Mouse (Mus musculus): Measurements from ENCODE around the gene Polr1d. TPM values are rescaled to one million over a fixed set of nuclear protein-coding genes. Genes with fewer than 3 reads are reported as not detected.

The Polr1d gene
- 100 to 1,000 TPM in 1 of 2 experiments, 10 to 100 TPM in 1; 88.3 to 102 TPM for total RNA-seq (2023)

GRCm38 (mm10) chr5:147076799-147077165 lies at the start of gene Polr1d:
Polr1d (plus strand) TSS chr5:147077050.

DNA sequence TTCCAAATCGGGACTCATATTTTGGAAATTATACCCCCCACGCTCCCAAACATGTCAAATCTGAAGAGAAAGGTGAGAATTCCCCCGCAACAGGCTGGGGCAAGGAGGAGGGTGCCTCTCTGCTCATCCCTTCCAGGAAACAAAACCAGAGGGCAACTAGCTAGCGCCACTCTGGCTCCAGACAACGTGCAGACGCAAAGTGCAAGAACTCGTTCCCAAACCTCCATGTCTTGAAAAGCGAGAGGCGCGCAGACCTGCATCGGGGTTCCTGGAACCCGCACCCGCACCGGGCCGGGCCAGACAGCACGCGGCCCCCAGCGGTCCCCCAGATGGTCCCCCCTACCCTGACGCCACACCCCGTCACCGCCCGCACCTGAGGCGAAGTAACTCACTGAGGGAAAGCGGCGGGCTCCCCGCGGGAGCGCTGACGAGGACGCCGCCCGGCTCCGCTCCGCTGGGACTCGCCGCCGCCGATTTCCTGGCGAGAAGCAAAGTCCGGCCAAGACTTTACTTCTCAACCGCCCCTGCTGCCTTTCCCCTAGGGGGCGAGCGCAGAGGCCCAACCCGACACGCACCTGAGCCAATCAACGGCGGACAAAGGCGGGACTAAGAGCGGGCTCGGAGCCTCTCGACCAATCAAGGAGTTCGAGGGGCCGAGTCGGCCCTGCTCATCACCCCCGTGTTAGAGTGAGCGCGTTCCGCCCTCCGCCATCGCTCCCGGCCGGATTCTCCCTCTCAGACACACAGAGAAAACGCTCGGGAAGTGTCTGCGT lies 638 bp upstream of the Polr1d start, which contains the start of gene Lnx2:
Gene Lnx2, minus strand, starts transcription at position 561 of the 773 bp plus-strand sequence.

Other genes starting within 250 kb of the Polr1d start
- 100 to 1,000 TPM; 386 to 584 TPM for gene Rpl21, start 244.2 kb upstream of the Polr1d start, total RNA-seq (2023)
- under 1 TPM in 1 of 2 experiments, not detected in 1; 0.58 TPM for gene Rasl11a, start 232.0 kb upstream of the Polr1d start, total RNA-seq (2023)
- 10 to 100 TPM; 26.1 to 28.2 TPM for gene Gtf3a, start 128.4 kb upstream of the Polr1d start, total RNA-seq (2023)
- 10 to 100 TPM in 1 of 2 experiments, 1 to 10 TPM in 1; 9.3 to 11.0 TPM for gene Mtif3, start 113.2 kb upstream of the Polr1d start, total RNA-seq (2023)
- gene Lnx2, start 464 bp upstream of the Polr1d start, total RNA-seq (2023), result 1 to 10 TPM; 4.8 to 6.6 TPM
- gene Gsx1, start 111.6 kb downstream of the Polr1d start, total RNA-seq (2023), result not detected
- gene Pdx1, start 192.9 kb downstream of the Polr1d start, total RNA-seq (2023), result not detected
- gene Cdx2, start 230.2 kb downstream of the Polr1d start, total RNA-seq (2023), result not detected
- gene Urad, start 245.4 kb downstream of the Polr1d start, total RNA-seq (2023), result not detected